Mouse (Mus musculus) midbrain, embryonic 10.5 days (tissue): Measurements from ENCODE around the gene 1700018B08Rik. TPM values are rescaled to one million over a fixed set of nuclear protein-coding genes. Genes with fewer than 3 reads are reported as not detected.
A peak's percentile ranks its signal among the peaks of the same experiment; 100 is the strongest.

Experiments used
- DNase-seq: peaks from one replicate; pipeline ENCODE4 v3.0.0-alpha.2; 2017; ENCODE audit warnings: low spot score
- H3K27ac ChIP-seq: fragments of 300-500 bp; sonication (generic); replicated peaks from 2 replicates; pipeline ENCODE4 v1.5.1; 2016; ENCODE audit warnings: mild to moderate bottlenecking
- H3K27me3 ChIP-seq: fragments of 300-500 bp; sonication (generic); 2 replicates; pipeline ENCODE4 v1.6.1; 2016; ENCODE audit warnings: low read depth, mild to moderate bottlenecking; ENCODE audit not compliant: poor library complexity, severe bottlenecking
- H3K36me3 ChIP-seq: fragments of 300-500 bp; sonication (generic); 2 replicates; pipeline ENCODE4 v1.6.1; 2016; ENCODE audit warnings: mild to moderate bottlenecking, moderate library complexity
- H3K4me1 ChIP-seq: fragments of 300-500 bp; sonication (generic); 2 replicates; pipeline ENCODE4 v1.6.1; 2016
- H3K4me3 ChIP-seq: fragments of 300-500 bp; sonication (generic); 2 replicates; pipeline ENCODE4 v1.5.1; 2016; ENCODE audit warnings: mild to moderate bottlenecking, moderate library complexity
- H3K9me3 ChIP-seq: fragments of 300-500 bp; sonication (generic); replicated peaks from 2 replicates; pipeline ENCODE4 v1.6.1; 2016; ENCODE audit warnings: mild to moderate bottlenecking
- WGBS: fragments of 180-500 bp; shearing (Covaris S2); methylation state at CpG from one replicate; pipeline ENCODE4 v1.1.7; 2016; 5-methylcytosine and 5-hydroxymethylcytosine counted together
- polyA plus RNA-seq: library from polyadenylated mRNA; unstranded; fragments of >200 nt; fragmentation: Nextera tagmentation; extraction: Ambion mirVana; gene quantifications from 2 replicates; pipeline ENCODE4 v1.2.1, GENCODE M21; 2016

1700018B08Rik gene
- not detected in 2 replicates for polyA plus RNA-seq

- H3K4me3 ChIP-seq: no peak within 1 kb of the TSS
- 0 out of 2 replicates have a peak, but pooled peaks cover 4% of the 10 kb centered on the region for H3K27me3 ChIP-seq
- no peaks in the 10 kb centered on the region for H3K4me1 ChIP-seq
- 86% methylated on average over 12 of the region's 12 CpGs for WGBS
- no peaks in the 10 kb centered on the region for H3K36me3 ChIP-seq
- no peak for DNase-seq
- H3K9me3 ChIP-seq: peaks cover 14% of the 10 kb centered on the region; the same call in 1 of the 2 replicates
- no peak within 1 kb of the TSS for H3K27ac ChIP-seq
Measured at GRCm38 (mm10) chr8:121544276-121544785, at the start of gene 1700018B08Rik. TSS of gene 1700018B08Rik (minus strand) at chr8:121544320.

DNA sequence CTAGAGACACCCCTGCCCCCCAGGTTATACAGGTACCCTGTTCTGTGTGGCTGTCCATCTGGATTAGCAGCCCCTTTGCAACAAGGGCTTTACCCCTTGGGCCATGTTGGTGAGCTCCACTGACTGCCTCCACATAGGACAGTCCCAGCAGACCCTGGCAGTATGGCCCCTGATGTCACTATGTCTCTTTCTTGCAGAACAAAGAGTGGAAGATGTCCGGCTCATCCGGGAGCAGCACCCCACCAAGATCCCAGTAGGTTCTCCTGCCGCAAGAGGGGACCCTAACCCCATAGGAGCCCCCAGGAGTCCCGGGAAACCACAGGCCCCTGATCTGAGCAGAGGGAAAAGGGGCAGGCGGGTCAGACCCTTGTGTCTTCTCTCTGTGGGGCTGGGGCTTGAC, 49.2 kb upstream of the 1700018B08Rik start:
- Histone ChIP-seq H3K27me3 (no peaks in the 10 kb centered on the region), H3K4me1 (peaks cover 29% of the 10 kb centered on the region), H3K36me3 (peaks cover 47% of the 10 kb centered on the region), H3K4me3 (no peak overlapping the region), H3K9me3 (no peaks in the 10 kb centered on the region), H3K27ac (no peak overlapping the region)
- no peak for DNase-seq
- WGBS: 87% methylated on average over 5 of the region's 5 CpGs

GRCm38 (mm10) chr8:121591178-121592066, 47.3 kb upstream of the 1700018B08Rik start:
- WGBS: 20% methylated on average over 20 of the region's 20 CpGs
- peaks cover 31% of the 10 kb centered on the region for H3K36me3 ChIP-seq
- H3K9me3 ChIP-seq: no peaks in the 10 kb centered on the region
- no peaks in the 10 kb centered on the region for H3K27me3 ChIP-seq
- DNase-seq: peak; percentile 39
- H3K27ac ChIP-seq: peak overlapping the region; percentile 89
- H3K4me3 ChIP-seq: peak overlapping the region; percentile 99
- H3K4me1 ChIP-seq: peaks cover 29% of the 10 kb centered on the region

- Histone ChIP-seq H3K4me1 (peaks cover 34% of the 10 kb centered on the region), H3K27ac (peak within 1 kb of the TSS; percentile 89), H3K36me3 (peaks cover 23% of the 10 kb centered on the region), H3K4me3 (peak within 1 kb of the TSS; percentile 99), H3K27me3 (no peaks in the 10 kb centered on the region), H3K9me3 (no peaks in the 10 kb centered on the region)
- DNase-seq: peak; percentile 94
- under 1% methylated on average over 94 of the region's 94 CpGs for WGBS
Measured at GRCm38 (mm10) chr8:121590203-121591177, 46.4 kb upstream of the 1700018B08Rik start, which contains the start of gene Map1lc3b. TSS of gene Map1lc3b (plus strand) at chr8:121590361.

DNA sequence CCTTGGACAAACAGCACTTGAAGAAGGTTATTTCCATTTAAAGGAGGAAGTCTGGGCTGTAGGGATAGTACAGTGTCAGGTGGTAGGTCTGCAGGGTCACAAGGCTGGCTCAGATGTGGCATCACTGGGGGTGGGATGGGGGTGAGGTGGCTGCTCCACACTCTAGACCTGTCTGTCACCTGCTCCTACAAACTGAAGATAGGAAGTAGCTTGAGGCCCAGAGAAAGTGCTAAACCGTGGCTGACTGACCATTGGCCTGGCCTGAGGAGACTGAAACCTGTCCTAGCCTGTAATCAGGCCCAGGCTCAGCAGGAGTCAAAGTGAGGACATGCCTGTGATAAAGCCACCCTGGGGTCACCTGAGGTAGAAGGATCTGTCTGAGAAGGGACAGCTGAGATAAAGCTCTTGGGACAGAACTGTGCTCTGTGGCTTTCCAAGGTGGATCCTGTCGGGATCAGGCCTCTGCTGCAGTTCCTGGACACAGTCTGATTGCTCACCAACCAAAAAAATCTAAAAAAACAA, 45.1 kb upstream of the 1700018B08Rik start:
- DNase-seq: no peak
- H3K4me3 ChIP-seq: peak overlapping the region; percentile 99; the same call in 1 of the 2 replicates
- WGBS: 52% methylated on average over 2 of the region's 2 CpGs

GRCm38 (mm10) chr8:121588750-121589149, 44.6 kb upstream of the 1700018B08Rik start:
- peaks cover 39% of the 10 kb centered on the region for H3K4me1 ChIP-seq
- H3K4me3 ChIP-seq: no peak overlapping the region
- peaks cover 6% of the 10 kb centered on the region for H3K36me3 ChIP-seq
- no peak overlapping the region for H3K27ac ChIP-seq
- 84% methylated on average over 4 of the region's 4 CpGs for WGBS
- no peaks in the 10 kb centered on the region for H3K9me3 ChIP-seq
- H3K27me3 ChIP-seq: no peaks in the 10 kb centered on the region
- no peak for DNase-seq

More for the DNA sequence above, 45.1 kb upstream of the 1700018B08Rik start:
- Histone ChIP-seq H3K27ac (peak overlapping the region; percentile 89; the same call in 1 of the 2 replicates), H3K4me1 (peaks cover 39% of the 10 kb centered on the region), H3K27me3 (no peaks in the 10 kb centered on the region), H3K36me3 (peaks cover 11% of the 10 kb centered on the region), H3K9me3 (no peaks in the 10 kb centered on the region)

- H3K27ac ChIP-seq: peak overlapping the region; percentile 81
- peak overlapping the region; percentile 62 for H3K4me3 ChIP-seq
- H3K27me3 ChIP-seq: no peaks in the 10 kb centered on the region
- DNase-seq: peak; percentile 98
- H3K4me1 ChIP-seq: peaks cover 27% of the 10 kb centered on the region
- H3K36me3 ChIP-seq: no peaks in the 10 kb centered on the region
- H3K9me3 ChIP-seq: no peaks in the 10 kb centered on the region
- WGBS: 1% methylated on average over 47 of the region's 47 CpGs
Measured at GRCm38 (mm10) chr8:121585159-121585825, 41.2 kb upstream of the 1700018B08Rik start.

GRCm38 (mm10) chr8:121584730-121585129, 40.6 kb upstream of the 1700018B08Rik start:
- no peaks in the 10 kb centered on the region for H3K9me3 ChIP-seq
- DNase-seq: no peak
- peak overlapping the region; percentile 81 for H3K27ac ChIP-seq
- WGBS: 48% methylated on average over 13 of the region's 13 CpGs
- H3K36me3 ChIP-seq: no peaks in the 10 kb centered on the region
- H3K27me3 ChIP-seq: no peaks in the 10 kb centered on the region
- peaks cover 29% of the 10 kb centered on the region for H3K4me1 ChIP-seq
- peak overlapping the region; percentile 62 for H3K4me3 ChIP-seq

DNA sequence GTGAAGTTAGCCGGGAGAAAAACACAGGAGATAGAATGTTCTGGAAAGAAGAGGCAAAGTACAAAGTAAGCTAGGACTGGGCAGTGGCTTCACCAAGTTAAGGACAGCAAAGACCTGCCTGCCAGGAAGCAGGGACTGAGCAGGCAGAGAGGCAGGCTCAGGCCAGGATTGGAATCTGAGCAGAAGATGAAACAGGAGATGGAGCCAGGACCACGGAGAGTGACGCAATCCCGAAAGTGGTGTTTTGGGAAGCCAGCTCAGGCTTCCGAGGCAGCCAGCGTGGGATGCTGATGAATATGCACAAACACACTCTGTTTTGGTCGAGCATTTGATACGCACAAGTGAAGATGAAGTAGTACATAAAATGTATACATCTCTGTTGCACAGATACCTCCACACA, 39.5 kb upstream of the 1700018B08Rik start:
- Histone ChIP-seq H3K4me1 (peaks cover 35% of the 10 kb centered on the region), H3K27me3 (no peaks in the 10 kb centered on the region), H3K36me3 (no peaks in the 10 kb centered on the region), H3K4me3 (no peak overlapping the region), H3K9me3 (no peaks in the 10 kb centered on the region), H3K27ac (no peak overlapping the region)
- no peak for DNase-seq
- 63% methylated on average over 8 of the region's 8 CpGs for WGBS

- no peak overlapping the region for H3K4me3 ChIP-seq
- H3K9me3 ChIP-seq: no peaks in the 10 kb centered on the region
- peaks cover 60% of the 10 kb centered on the region for H3K4me1 ChIP-seq
- H3K27me3 ChIP-seq: no peaks in the 10 kb centered on the region
- no peaks in the 10 kb centered on the region for H3K36me3 ChIP-seq
- WGBS: 46% methylated on average over 9 of the region's 9 CpGs
- no peak overlapping the region for H3K27ac ChIP-seq
- no peak for DNase-seq
Measured at GRCm38 (mm10) chr8:121580465-121580864, 36.3 kb upstream of the 1700018B08Rik start.

- 2% methylated on average over 63 of the region's 63 CpGs for WGBS
- H3K27me3 ChIP-seq: no peaks in the 10 kb centered on the region
- peaks cover 67% of the 10 kb centered on the region for H3K4me1 ChIP-seq
- DNase-seq: peak; percentile 98
- H3K27ac ChIP-seq: peak within 1 kb of the TSS; percentile 86
- no peaks in the 10 kb centered on the region for H3K9me3 ChIP-seq
- no peaks in the 10 kb centered on the region for H3K36me3 ChIP-seq
- H3K4me3 ChIP-seq: peak within 1 kb of the TSS; percentile 68
Measured at GRCm38 (mm10) chr8:121578676-121579451, 34.7 kb upstream of the 1700018B08Rik start, which contains the start of gene Fbxo31. TSS of gene Fbxo31 (minus strand) at chr8:121578806.
